In genomic region chr19:42776813-42777212, GRCm38 (mm10) we compare ENCODE assay signal across 12 mouse cellular contexts. TPM values are rescaled to one million over a fixed set of nuclear protein-coding genes. Genes with fewer than 3 reads are reported as not detected.
DNase-seq lines count a peak whose midpoint lies in the region; ATAC-seq and TF ChIP-seq lines count a peak whose summit lies in the region.
"Had no signal": no experiment of that assay in that cellular context is flagged by ENCODE, and none has a peak within 500 bp of the region (broad histone marks: within the 10 kb centered on the region; RNA-seq: fewer than 3 reads in every experiment).

No protein-coding gene starts in this region.

- TF ChIP-seq EP300 in MEL (IDR thresholded peaks at IDR 0.05; ENCODE audit: low read depth in 1 of 2, low read length in 2 of 2), result no peak

- H3K9ac ChIP-seq in limb, embryonic 11.5 days (ENCODE audit: low read length), result no peak overlapping the region
- no peak overlapping the region for H3K9ac ChIP-seq in MEL (ENCODE audit: control insufficient read depth, low read depth, low read length, poor library complexity, severe bottlenecking)
- H3K9ac ChIP-seq: embryonic facial prominence, embryonic 12.5 days; neural tube, embryonic 12.5 days had no signal

- no peaks in the 10 kb centered on the region for H3K9me3 ChIP-seq in limb, embryonic 11.5 days (ENCODE audit: control insufficient read depth, low read length)
- no peaks in the 10 kb centered on the region for H3K9me3 ChIP-seq in limb, embryonic 10.5 days (replicated peaks)
- H3K9me3 ChIP-seq in MEL (replicated peaks; ENCODE audit: insufficient read depth, low read length), result no peaks in the 10 kb centered on the region
- H3K9me3 ChIP-seq: embryonic facial prominence, embryonic 12.5 days; neural tube, embryonic 12.5 days had no signal

- peak; percentile 93 for TF ChIP-seq RAD21 in MEL (IDR thresholded peaks at IDR 0.05; ENCODE audit: low read depth, low read length)

- TF ChIP-seq POLR2A in cerebellum, adult 2 months (IDR thresholded peaks at IDR 0.05; ENCODE audit: borderline replicate concordance, insufficient read depth, low read length), result no peak
- TF ChIP-seq POLR2A in MEL (IDR thresholded peaks at IDR 0.05; ENCODE audit: control insufficient read depth in 1 of 2, insufficient read depth in 1 of 2, low read depth in 1 of 2, low read length in 2 of 2, poor library complexity in 1 of 2), result no peak

- WGBS in cerebellum, adult 2 months, result 100% methylated on average over 1 of the region's 1 CpGs
- 90% methylated on average over 1 of the region's 1 CpGs for WGBS in limb, embryonic 11.5 days
- 96% methylated on average over 1 of the region's 1 CpGs for WGBS in limb, embryonic 10.5 days

- no peak for DNase-seq in cerebellum, adult 2 months
- DNase-seq in cerebellum, adult 8-10 months, result no peak
- DNase-seq in limb, embryonic 11.5 days (ENCODE audit: low spot score), result peak; percentile 55
- DNase-seq in limb, embryonic 10.5 days (ENCODE audit: low spot score), result no peak
- DNase-seq in MEL (ENCODE audit: low read depth, low spot score), result peak; percentile 85
- DNase-seq in lung, postnatal 36 days, result peak; percentile 58
- no peak for DNase-seq in right cerebral cortex, postnatal 14 days
- DNase-seq in cerebellum, adult 18-20 months, result no peak

- H3K4me1 ChIP-seq in cerebellum, adult 2 months (ENCODE audit: control insufficient read depth, insufficient read depth, low read length), result no peaks in the 10 kb centered on the region
- H3K4me1 ChIP-seq in limb, embryonic 11.5 days (ENCODE audit: control insufficient read depth, insufficient read depth, low read length), result no peaks in the 10 kb centered on the region
- peaks cover 19% of the 10 kb centered on the region for H3K4me1 ChIP-seq in limb, embryonic 10.5 days
- H3K4me1 ChIP-seq in MEL (ENCODE audit: control insufficient read depth in 1 of 2, insufficient read depth in 2 of 2, low read length in 2 of 2), result peaks cover 0 to 7% of the 10 kb centered on the region in 2 experiments; a peak in 2 of 4 replicates
- H3K4me1 ChIP-seq: embryonic facial prominence, embryonic 12.5 days had no signal

- ATAC-seq in limb, embryonic 11.5 days (ENCODE audit: insufficient number of reproducible peaks, low FRiP score, low TSS enrichment, low read depth), result no peak
- ATAC-seq: Patski had no signal

- no peak overlapping the region for H3K4me2 ChIP-seq in limb, embryonic 11.5 days (ENCODE audit: low read depth, severe bottlenecking)
- H3K4me2 ChIP-seq: embryonic facial prominence, embryonic 12.5 days; heart, embryonic 11.5 days; neural tube, embryonic 12.5 days had no signal

- peak; percentile 18; the same call in 1 of the 2 replicates for TF ChIP-seq CTCF in cerebellum, adult 2 months (IDR thresholded peaks at IDR 0.05; ENCODE audit: borderline replicate concordance, insufficient read depth, low read depth, low read length)
- peak; percentile 38 to 96 (median 93) for TF ChIP-seq CTCF in MEL (IDR thresholded peaks at IDR 0.05 in 2 of 3, conservative IDR thresholded peaks at IDR 0.05 in 1 of 3; ENCODE audit: control insufficient read depth in 1 of 3, insufficient read depth in 1 of 3, low read depth in 2 of 3, low read length in 3 of 3, poor library complexity in 1 of 3, severe bottlenecking in 1 of 3)

- H3K27ac ChIP-seq in cerebellum, adult 2 months (ENCODE audit: insufficient read depth, low read length), result no peak overlapping the region
- H3K27ac ChIP-seq in limb, embryonic 11.5 days (replicated peaks; ENCODE audit: low read depth, low read length), result no peak overlapping the region
- no peak overlapping the region for H3K27ac ChIP-seq in limb, embryonic 10.5 days
- no peak overlapping the region for H3K27ac ChIP-seq in MEL (ENCODE audit: control insufficient read depth, low read depth, low read length)
- H3K27ac ChIP-seq: embryonic facial prominence, embryonic 12.5 days; neural tube, embryonic 12.5 days had no signal

- no peak overlapping the region for H3K4me3 ChIP-seq in cerebellum, adult 2 months (replicated peaks; ENCODE audit: insufficient read depth, low read depth, low read length)
- no peak overlapping the region for H3K4me3 ChIP-seq in limb, embryonic 11.5 days (ENCODE audit: low read depth, low read length)
- H3K4me3 ChIP-seq in limb, embryonic 10.5 days, result no peak overlapping the region
- no peak overlapping the region for H3K4me3 ChIP-seq in MEL (ENCODE audit: control insufficient read depth in 1 of 2, insufficient read depth in 1 of 2, low read depth in 2 of 2, low read length in 2 of 2)
- H3K4me3 ChIP-seq: embryonic facial prominence, embryonic 12.5 days; neural tube, embryonic 12.5 days had no signal

- H3K36me3 ChIP-seq in limb, embryonic 11.5 days (ENCODE audit: control insufficient read depth, insufficient read depth, low read length), result no peaks in the 10 kb centered on the region
- H3K36me3 ChIP-seq in limb, embryonic 10.5 days, result no peaks in the 10 kb centered on the region
- H3K36me3 ChIP-seq in MEL (ENCODE audit: control insufficient read depth in 1 of 2, insufficient read depth in 2 of 2, low read length in 2 of 2), result peaks cover 2 to 5% of the 10 kb centered on the region in 2 experiments; a peak in 3 of 4 replicates
- H3K36me3 ChIP-seq: embryonic facial prominence, embryonic 12.5 days; neural tube, embryonic 12.5 days had no signal

- H3K27me3 ChIP-seq in cerebellum, adult 2 months (ENCODE audit: control insufficient read depth, insufficient read depth, low read length), result no peaks in the 10 kb centered on the region
- H3K27me3 ChIP-seq in limb, embryonic 11.5 days (ENCODE audit: control insufficient read depth, insufficient read depth, low read length), result no peaks in the 10 kb centered on the region
- no peaks in the 10 kb centered on the region for H3K27me3 ChIP-seq in limb, embryonic 10.5 days (ENCODE audit: low read depth, poor library complexity, severe bottlenecking)
- H3K27me3 ChIP-seq in MEL (ENCODE audit: control insufficient read depth in 1 of 2, insufficient read depth in 2 of 2, low read length in 2 of 2), result no peaks in the 10 kb centered on the region
- H3K27me3 ChIP-seq: embryonic facial prominence, embryonic 12.5 days; neural tube, embryonic 12.5 days; Patski had no signal

- H3K79me2 ChIP-seq in MEL (ENCODE audit: control insufficient read depth, insufficient read depth, low read length, poor library complexity), result peaks cover 2% of the 10 kb centered on the region; the same call in 1 of the 2 replicates

TF ChIP-seq in MEL, 35 proteins besides CTCF, POLR2A, EP300 and RAD21:
- TF ChIP-seq MXI1 (IDR thresholded peaks at IDR 0.05; ENCODE audit: low read depth, low read length) (0 out of 2 replicates have a peak, but pooled peaks have one; percentile 34), ZNF384 (IDR thresholded peaks at IDR 0.05; ENCODE audit: low read depth, low read length) (no peak), JUND (IDR thresholded peaks at IDR 0.05; ENCODE audit: low read depth, low read length) (no peak), CHD2 (IDR thresholded peaks at IDR 0.05; ENCODE audit: low read length) (no peak), SMC3 (IDR thresholded peaks at IDR 0.05; ENCODE audit: low read depth, low read length) (peak; percentile 86), HCFC1 (IDR thresholded peaks at IDR 0.05; ENCODE audit: low read depth, low read length) (peak; percentile 75), RCOR1 (IDR thresholded peaks at IDR 0.05; ENCODE audit: low read depth, low read length) (no peak), TBP (IDR thresholded peaks at IDR 0.05; ENCODE audit: low read depth, low read length) (no peak), USF1 (IDR thresholded peaks at IDR 0.05; ENCODE audit: low read depth, low read length) (peak; percentile 50; the same call in 1 of the 2 replicates), MAX (IDR thresholded peaks at IDR 0.05; ENCODE audit: low read length) (peak; percentile 71), SIN3A (IDR thresholded peaks at IDR 0.05; ENCODE audit: low read length) (0 out of 2 replicates have a peak, but pooled peaks have one; percentile 18), ZC3H11A (IDR thresholded peaks at IDR 0.05; ENCODE audit: low read depth, low read length) (peak; percentile 89), ELF1 (IDR thresholded peaks at IDR 0.05; ENCODE audit: low read depth, low read length) (no peak), MYC (IDR thresholded peaks at IDR 0.05; ENCODE audit: low read depth, low read length) (peak; percentile 93), GATA1 (IDR thresholded peaks at IDR 0.05; ENCODE audit: low read depth, low read length) (peak; percentile 43; the same call in 1 of the 2 replicates), USF2 (IDR thresholded peaks at IDR 0.05; ENCODE audit: borderline replicate concordance in 1 of 2, insufficient read depth in 1 of 2, low read depth in 1 of 2, low read length in 2 of 2) (no peak)

RNA-seq across cellular contexts. Expression of gene Hps1, which starts 3.0 kb away (rescaled TPM):
- 13.8 and 15.9 TPM in 2 replicates for polyA plus RNA-seq in cerebellum, adult 2 months (2012; rRNA removed)
- 10.0 and 10.5 TPM in 2 replicates for polyA plus RNA-seq in limb, embryonic 11.5 days (2014; fragmentation: Nextera tagmentation; extraction: Ambion mirVana)
- polyA plus RNA-seq in limb, embryonic 10.5 days (2016; fragmentation: Nextera tagmentation; extraction: Ambion mirVana), result 16.2 and 17.2 TPM in 2 replicates
- total RNA-seq in MEL (2012; rRNA removed), result 20.0 and 22.6 TPM in 2 replicates
- polyA plus RNA-seq in MEL (2012; ENCODE audit: insufficient read depth in 1 of 2, insufficient read length in 2 of 2, low read depth in 1 of 2, low replicate concordance in 2 of 2, missing spikeins in 1 of 2), result 10 to 100 TPM in 1 of 2 experiments, not detected in 1; 43.3 TPM

RNA-seq across cellular contexts. Expression of gene Pyroxd2, which starts 24.2 kb away (rescaled TPM):
- polyA plus RNA-seq in cerebellum, adult 2 months (2012; rRNA removed), result 2.4 and 3.1 TPM in 2 replicates
- polyA plus RNA-seq in limb, embryonic 11.5 days (2014; fragmentation: Nextera tagmentation; extraction: Ambion mirVana), result 0.71 and 0.88 TPM in 2 replicates
- polyA plus RNA-seq in limb, embryonic 10.5 days (2016; fragmentation: Nextera tagmentation; extraction: Ambion mirVana), result 0.30 and 0.74 TPM in 2 replicates
- 2.7 and 4.1 TPM in 2 replicates for total RNA-seq in MEL (2012; rRNA removed)
- 10 to 100 TPM in 1 of 2 experiments, not detected in 1; 17.0 TPM for polyA plus RNA-seq in MEL (2012; ENCODE audit: insufficient read depth in 1 of 2, insufficient read length in 2 of 2, low read depth in 1 of 2, low replicate concordance in 2 of 2, missing spikeins in 1 of 2)

Comparison
In these comparisons a context has a peak if more than half of its experiments do, and no peak if none do; other contexts are left out.
1. DNase-seq: peak in limb, embryonic 11.5 days (single experiment), MEL (single experiment) and lung, postnatal 36 days (single experiment); none in cerebellum, adult 2 months (0 of 2), cerebellum, adult 8-10 months (single experiment), limb, embryonic 10.5 days (single experiment), right cerebral cortex, postnatal 14 days (single experiment) and cerebellum, adult 18-20 months (0 of 2).